Mouse (Mus musculus) layer of hippocampus, adult 2 months (tissue): ENCODE results near the gene Caskin1. TPM values are rescaled to one million over a fixed set of nuclear protein-coding genes. Genes with fewer than 3 reads are reported as not detected.
A peak's percentile ranks its signal among the peaks of the same experiment; 100 is the strongest.

ENCODE experiments used
- DNase-seq, 2 experiments: peaks; one replicate each; pipeline ENCODE4 v3.0.0; 2022; ENCODE audit warnings: low spot score in 2 of 2
- H3K27ac ChIP-seq: fragments of 200-600 bp; 2 replicates; pipeline ENCODE4 v1.8.1; 2022
- H3K4me3 ChIP-seq: fragments of 200-600 bp; 2 replicates; pipeline ENCODE4 v1.8.1; 2022; ENCODE audit warnings: mild to moderate bottlenecking
- CTCF ChIP-seq: fragments of 200-600 bp; conservative IDR thresholded peaks from 2 replicates; pipeline ENCODE4 v1.8.1; 2022; ENCODE audit warnings: antibody characterized with exemption, mild to moderate bottlenecking, moderate library complexity
- total RNA-seq, 2 experiments: library from RNA; stranded (reverse); gene quantifications; 2 replicates each; pipeline ENCODE4 v1.2.3; 2021

The Caskin1 gene
- total RNA-seq, 2 experiments from 2014 or later = 153 to 158 TPM

- DNase-seq = no peak
Observed at GRCm38 (mm10) chr17:24476022-24476776, 12.2 kb upstream of the Caskin1 start.

GRCm38 (mm10) chr17:24477053-24477984, 11.1 kb upstream of the Caskin1 start:
- H3K4me3 ChIP-seq = no peak overlapping the region; the same call in 1 of the 2 replicates
- no peak for TF ChIP-seq CTCF
- peak overlapping the region; percentile 99 for H3K27ac ChIP-seq
- no peak for DNase-seq

More at GRCm38 (mm10) chr17:24476022-24476776, 12.2 kb upstream of the Caskin1 start:
- H3K27ac ChIP-seq = peak overlapping the region; percentile 96; the same call in 1 of the 2 replicates
- H3K4me3 ChIP-seq = no peak overlapping the region
- TF ChIP-seq CTCF = no peak

- peak overlapping the region; percentile 99 for H3K27ac ChIP-seq
- H3K4me3 ChIP-seq = peak overlapping the region; percentile 68
- no peak for TF ChIP-seq CTCF
- no peak for DNase-seq
Observed at GRCm38 (mm10) chr17:24477985-24478600, 10.3 kb upstream of the Caskin1 start.

- TF ChIP-seq CTCF = peak; percentile 89
- Histone ChIP-seq H3K27ac (peak within 1 kb of the TSS; percentile 99), H3K4me3 (peak within 1 kb of the TSS; percentile 68)
- DNase-seq = peak; percentile 96 to 99
Observed at GRCm38 (mm10) chr17:24478663-24479380, 9.6 kb upstream of the Caskin1 start, which contains the start of gene Mlst8. TSS of gene Mlst8 (minus strand) at chr17:24479078.

GRCm38 (mm10) chr17:24479431-24479830, 9.0 kb upstream of the Caskin1 start:
- peak overlapping the region; percentile 68 for H3K4me3 ChIP-seq
- H3K27ac ChIP-seq = peak overlapping the region; percentile 99
- TF ChIP-seq CTCF = no peak
- no peak for DNase-seq

- peak; percentile 69 for TF ChIP-seq CTCF
- Histone ChIP-seq H3K4me3 (no peak overlapping the region), H3K27ac (no peak overlapping the region)
- no peak for DNase-seq
Observed at GRCm38 (mm10) chr17:24480201-24480826, 8.1 kb upstream of the Caskin1 start.

- H3K4me3 ChIP-seq = no peak overlapping the region
- H3K27ac ChIP-seq = no peak overlapping the region
- no peak for DNase-seq
- TF ChIP-seq CTCF = no peak
Observed at GRCm38 (mm10) chr17:24481027-24481815, 7.2 kb upstream of the Caskin1 start.

GRCm38 (mm10) chr17:24483495-24483894, 4.9 kb upstream of the Caskin1 start:
- no peak overlapping the region for H3K27ac ChIP-seq
- DNase-seq = no peak
- no peak for TF ChIP-seq CTCF

GRCm38 (mm10) chr17:24485090-24485860, 3.1 kb upstream of the Caskin1 start:
- DNase-seq = no peak
- no peak for TF ChIP-seq CTCF
- H3K4me3 ChIP-seq = no peak overlapping the region
- H3K27ac ChIP-seq = peak overlapping the region; percentile 36

More at GRCm38 (mm10) chr17:24483495-24483894, 4.9 kb upstream of the Caskin1 start:
- no peak overlapping the region for H3K4me3 ChIP-seq

GRCm38 (mm10) chr17:24488662-24489264, 362 bp downstream of the Caskin1 start:
- Histone ChIP-seq H3K27ac (peak overlapping the region; percentile 98), H3K4me3 (peak overlapping the region; percentile 66)
- DNase-seq = no peak
- no peak for TF ChIP-seq CTCF
